Mouse (Mus musculus): Measurements from ENCODE around the gene Mat2a. TPM values are rescaled to one million over a fixed set of nuclear protein-coding genes. Genes with fewer than 3 reads are reported as not detected.
"Not testable (repeated sequence)": the region's sequence is repeated elsewhere in the genome, so short reads cannot be mapped to it uniquely, and the experiment has no call there.

The Mat2a gene
- polyA plus RNA-seq, 1 experiment from 2014 or later = 476 TPM

DNA sequence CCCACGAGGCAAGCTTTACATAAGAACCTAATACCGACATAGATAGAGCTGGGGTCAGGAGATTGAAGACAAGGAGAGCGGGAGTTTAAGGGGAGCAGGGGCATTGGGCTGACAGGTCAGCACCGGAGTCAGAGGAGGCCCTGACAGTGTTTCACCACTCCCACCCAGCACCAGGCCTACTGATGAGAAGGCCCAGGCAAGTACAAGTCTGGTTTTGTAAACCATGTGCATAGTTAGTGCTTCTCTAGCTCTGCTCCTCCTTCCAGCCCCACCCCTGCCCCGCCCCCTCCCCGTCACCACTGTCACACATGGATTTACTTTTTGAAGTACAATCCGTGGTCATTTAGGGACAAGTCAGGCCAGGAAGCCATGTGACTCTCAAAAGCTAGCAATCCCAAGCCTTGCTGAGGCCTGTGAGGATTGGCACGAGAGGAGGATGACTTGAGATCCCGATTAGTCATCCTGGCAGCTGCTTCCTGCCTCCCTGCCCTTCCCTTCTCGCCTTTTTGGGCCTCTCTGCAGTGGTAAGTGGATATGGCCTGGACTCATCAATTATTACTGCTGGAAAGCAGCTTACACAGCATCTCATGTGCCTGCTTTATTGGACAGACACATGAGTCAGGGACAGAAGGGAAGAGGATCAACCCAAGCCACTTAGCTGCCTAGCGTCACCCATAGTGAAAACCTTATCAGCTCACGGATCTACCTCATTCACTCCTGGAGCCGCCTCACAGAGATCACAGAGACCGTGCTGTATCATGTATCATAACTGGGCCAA lies 34.1 kb upstream of the Mat2a start:
- H3K4me1 ChIP-seq = no peaks in the 10 kb centered on the region
- no peak overlapping the region for H3K9ac ChIP-seq
- H3K27ac ChIP-seq = no peak overlapping the region
- no peak overlapping the region for H3K4me2 ChIP-seq
- H3K27me3 ChIP-seq = no peaks in the 10 kb centered on the region
- H3K36me3 ChIP-seq (replicated peaks) = no peaks in the 10 kb centered on the region
- 76% methylated on average over 14 of the region's 14 CpGs for WGBS
- H3K4me3 ChIP-seq (replicated peaks) = no peak overlapping the region
- no peaks in the 10 kb centered on the region for H3K9me3 ChIP-seq
- ATAC-seq (ENCODE audit: low FRiP score) = no peak

DNA sequence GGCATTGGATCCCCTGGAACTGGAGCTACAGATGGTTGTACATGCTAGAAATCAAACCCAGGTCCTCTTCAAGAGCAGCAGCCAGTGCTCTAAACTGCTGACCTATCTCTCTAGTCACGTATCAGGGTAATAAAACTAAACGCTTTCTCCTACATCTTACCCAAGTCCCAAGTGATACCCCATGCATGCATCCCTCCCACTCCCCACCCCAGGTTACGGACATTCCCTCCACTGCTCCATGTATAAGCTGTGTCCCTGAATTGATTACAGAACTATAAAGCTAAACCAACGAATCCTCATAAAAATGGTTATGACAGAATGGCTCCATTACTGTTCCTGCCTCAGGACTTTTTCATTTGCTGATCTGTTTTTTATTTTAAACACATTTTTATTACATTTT lies 26.8 kb upstream of the Mat2a start:
- Histone ChIP-seq H3K27me3 (no peaks in the 10 kb centered on the region), H3K27ac (no peak overlapping the region), H3K36me3 (replicated peaks) (no peaks in the 10 kb centered on the region), H3K9ac (no peak overlapping the region), H3K9me3 (no peaks in the 10 kb centered on the region), H3K4me2 (no peak overlapping the region), H3K4me3 (replicated peaks) (no peak overlapping the region), H3K4me1 (no peaks in the 10 kb centered on the region)
- WGBS = 92% methylated on average over 4 of the region's 4 CpGs
- no peak for ATAC-seq (ENCODE audit: low FRiP score)

- ATAC-seq (ENCODE audit: low FRiP score) = no peak
- Histone ChIP-seq H3K27me3 (no peaks in the 10 kb centered on the region), H3K9ac (no peak overlapping the region), H3K4me2 (no peak overlapping the region), H3K9me3 (no peaks in the 10 kb centered on the region), H3K4me3 (replicated peaks) (no peak overlapping the region), H3K27ac (no peak overlapping the region), H3K36me3 (replicated peaks) (no peaks in the 10 kb centered on the region), H3K4me1 (no peaks in the 10 kb centered on the region)
- WGBS = 81% methylated on average over 8 of the region's 8 CpGs
Observed at GRCm38 (mm10) chr6:72465361-72466157, 26.2 kb upstream of the Mat2a start.

GRCm38 (mm10) chr6:72462550-72463257 lies 23.3 kb upstream of the Mat2a start:
- not testable (repeated sequence) for H3K9ac ChIP-seq

GRCm38 (mm10) chr6:72460036-72460801 lies 20.9 kb upstream of the Mat2a start:
- no peak overlapping the region for H3K27ac ChIP-seq
- no peak overlapping the region for H3K4me3 ChIP-seq (replicated peaks)
- H3K4me1 ChIP-seq = no peaks in the 10 kb centered on the region
- WGBS = 69% methylated on average over 9 of the region's 9 CpGs
- H3K36me3 ChIP-seq (replicated peaks) = no peaks in the 10 kb centered on the region
- H3K9ac ChIP-seq = no peak overlapping the region
- H3K4me2 ChIP-seq = no peak overlapping the region
- H3K27me3 ChIP-seq = no peaks in the 10 kb centered on the region
- no peak for ATAC-seq (ENCODE audit: low FRiP score)
- no peaks in the 10 kb centered on the region for H3K9me3 ChIP-seq

More at GRCm38 (mm10) chr6:72462550-72463257, 23.3 kb upstream of the Mat2a start:
- not testable (repeated sequence) for H3K4me2 ChIP-seq; H3K9me3 ChIP-seq; H3K4me1 ChIP-seq; H3K36me3 ChIP-seq (replicated peaks); ATAC-seq (ENCODE audit: low FRiP score); H3K4me3 ChIP-seq (replicated peaks); H3K27ac ChIP-seq; H3K27me3 ChIP-seq
- WGBS = 77% methylated on average over 5 of the region's 5 CpGs

DNA sequence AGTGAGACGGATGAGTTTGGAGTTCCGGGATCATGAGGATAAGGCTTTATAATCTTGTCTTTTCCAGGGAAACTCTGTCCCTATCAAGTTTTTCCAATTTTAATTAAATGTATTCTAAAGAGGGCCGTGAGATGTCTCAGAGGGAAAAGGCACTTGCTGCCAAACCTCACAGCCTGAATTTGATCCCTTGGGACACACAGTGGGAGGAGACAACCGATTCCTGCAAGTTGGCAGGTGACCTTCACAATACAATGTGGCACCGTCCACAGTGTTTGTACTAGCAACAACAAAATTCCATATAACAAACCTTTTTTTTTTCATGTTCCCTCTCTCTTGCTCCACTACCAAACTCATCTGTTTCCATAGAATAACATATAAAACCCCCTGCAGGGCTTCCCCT lies 19.6 kb upstream of the Mat2a start:
- Histone ChIP-seq H3K9me3 (no peaks in the 10 kb centered on the region), H3K27ac (no peak overlapping the region), H3K27me3 (no peaks in the 10 kb centered on the region), H3K4me1 (no peaks in the 10 kb centered on the region), H3K4me3 (replicated peaks) (no peak overlapping the region), H3K36me3 (replicated peaks) (no peaks in the 10 kb centered on the region), H3K9ac (no peak overlapping the region), H3K4me2 (no peak overlapping the region)
- ATAC-seq (ENCODE audit: low FRiP score) = no peak
- 78% methylated on average over 5 of the region's 5 CpGs for WGBS

DNA sequence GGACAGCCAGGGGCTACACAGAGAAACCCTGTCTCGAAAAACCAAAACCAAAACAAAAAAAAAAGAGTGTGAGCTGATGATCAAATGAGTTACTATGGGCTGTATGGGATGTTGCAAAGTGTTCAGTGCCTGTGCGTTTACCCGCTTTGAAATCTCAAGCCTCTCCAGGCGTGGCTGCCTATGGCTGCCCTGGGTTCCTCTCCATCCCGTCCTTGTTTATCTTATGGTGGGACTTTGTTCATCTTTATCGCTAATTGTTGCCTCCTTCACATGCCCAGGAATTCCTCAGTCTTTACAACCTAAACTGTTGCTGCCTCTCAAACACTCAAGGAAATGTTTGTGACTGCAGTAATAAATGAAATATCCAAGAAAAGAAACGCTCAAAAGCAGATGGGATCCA lies 19.1 kb upstream of the Mat2a start:
- no peaks in the 10 kb centered on the region for H3K4me1 ChIP-seq
- 90% methylated on average over 7 of the region's 7 CpGs for WGBS
- no peak overlapping the region for H3K4me3 ChIP-seq (replicated peaks)
- ATAC-seq (ENCODE audit: low FRiP score) = no peak
- H3K9ac ChIP-seq = no peak overlapping the region
- no peaks in the 10 kb centered on the region for H3K36me3 ChIP-seq (replicated peaks)
- no peaks in the 10 kb centered on the region for H3K9me3 ChIP-seq
- no peaks in the 10 kb centered on the region for H3K27me3 ChIP-seq
- no peak overlapping the region for H3K4me2 ChIP-seq
- H3K27ac ChIP-seq = no peak overlapping the region

DNA sequence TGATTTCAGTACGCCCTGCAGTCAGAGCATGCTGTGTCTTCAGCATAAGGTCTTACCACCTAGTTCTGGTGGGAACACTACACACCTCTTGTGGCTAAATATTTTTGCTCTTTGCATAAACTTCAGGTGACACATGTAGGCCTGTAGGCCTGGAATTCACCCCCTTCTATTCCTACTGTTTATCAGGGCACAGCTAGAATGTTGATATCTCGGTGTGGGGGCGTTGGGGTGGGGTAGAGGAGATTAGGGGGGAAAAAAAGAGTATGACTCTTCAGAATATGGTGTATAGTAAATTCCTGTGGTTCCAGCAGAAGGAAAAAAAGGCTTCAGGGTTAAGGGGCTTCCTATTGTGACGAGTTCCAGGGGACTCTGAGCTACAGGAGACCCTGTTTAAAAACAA lies 17.2 kb upstream of the Mat2a start:
- Histone ChIP-seq H3K27me3 (no peaks in the 10 kb centered on the region), H3K9me3 (no peaks in the 10 kb centered on the region), H3K4me3 (replicated peaks) (no peak overlapping the region), H3K4me1 (no peaks in the 10 kb centered on the region), H3K4me2 (no peak overlapping the region), H3K27ac (no peak overlapping the region), H3K9ac (no peak overlapping the region), H3K36me3 (replicated peaks) (no peaks in the 10 kb centered on the region)
- 87% methylated on average over 4 of the region's 4 CpGs for whole genome bisulfite sequencing
- no peak for ATAC-seq (ENCODE audit: low FRiP score)

DNA sequence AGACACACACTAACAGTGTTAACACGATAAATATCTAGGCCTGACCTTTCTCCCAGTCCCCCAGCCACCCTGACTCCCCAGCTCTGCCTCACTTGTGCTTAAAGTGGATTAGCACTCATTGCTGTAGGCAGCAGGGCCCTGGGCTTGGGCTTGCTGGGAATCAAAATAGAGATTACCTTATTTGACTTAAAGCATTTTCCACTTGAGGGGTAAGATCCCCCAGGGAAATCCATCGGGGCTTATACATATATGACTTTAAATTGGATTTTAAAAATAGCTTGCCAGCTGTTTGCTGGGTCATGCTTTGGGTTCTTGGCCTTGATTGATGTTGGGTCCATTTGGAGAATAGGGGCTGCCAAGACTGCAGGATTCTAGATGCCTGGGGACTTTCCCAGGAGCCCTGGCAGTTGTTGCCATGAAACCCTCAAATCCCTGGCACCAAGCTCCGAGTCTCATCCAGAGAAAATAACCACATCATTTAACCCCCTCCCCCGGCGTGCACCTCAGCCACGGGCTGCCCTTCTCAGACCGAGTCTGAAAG lies 15.5 kb upstream of the Mat2a start:
- ATAC-seq (ENCODE audit: low FRiP score) = no peak
- Histone ChIP-seq H3K36me3 (replicated peaks) (no peaks in the 10 kb centered on the region), H3K27me3 (no peaks in the 10 kb centered on the region), H3K4me2 (no peak overlapping the region), H3K9ac (no peak overlapping the region), H3K27ac (no peak overlapping the region), H3K9me3 (no peaks in the 10 kb centered on the region), H3K4me3 (replicated peaks) (no peak overlapping the region), H3K4me1 (no peaks in the 10 kb centered on the region)
- WGBS = 73% methylated on average over 7 of the region's 7 CpGs

GRCm38 (mm10) chr6:72454072-72454746 lies 14.9 kb upstream of the Mat2a start:
- ATAC-seq (ENCODE audit: low FRiP score) = no peak

GRCm38 (mm10) chr6:72453578-72453977 lies 14.2 kb upstream of the Mat2a start:
- no peaks in the 10 kb centered on the region for H3K36me3 ChIP-seq (replicated peaks)
- ATAC-seq (ENCODE audit: low FRiP score) = no peak
- WGBS = 68% methylated on average over 3 of the region's 3 CpGs
- H3K9ac ChIP-seq = no peak overlapping the region
- no peaks in the 10 kb centered on the region for H3K9me3 ChIP-seq
- no peaks in the 10 kb centered on the region for H3K4me1 ChIP-seq
- H3K27ac ChIP-seq = no peak overlapping the region
- H3K27me3 ChIP-seq = no peaks in the 10 kb centered on the region
- no peak overlapping the region for H3K4me3 ChIP-seq (replicated peaks)
- no peak overlapping the region for H3K4me2 ChIP-seq

More at GRCm38 (mm10) chr6:72454072-72454746, 14.9 kb upstream of the Mat2a start:
- Histone ChIP-seq H3K4me1 (no peaks in the 10 kb centered on the region), H3K9ac (no peak overlapping the region), H3K27me3 (no peaks in the 10 kb centered on the region), H3K4me2 (no peak overlapping the region), H3K27ac (no peak overlapping the region), H3K4me3 (replicated peaks) (no peak overlapping the region), H3K9me3 (no peaks in the 10 kb centered on the region), H3K36me3 (replicated peaks) (no peaks in the 10 kb centered on the region)
- WGBS = 71% methylated on average over 7 of the region's 7 CpGs
